Mouse (Mus musculus) left cerebral cortex, postnatal 25 days (tissue): Measurements from ENCODE around the gene A630001G21Rik. TPM values are rescaled to one million over a fixed set of nuclear protein-coding genes. Genes with fewer than 3 reads are reported as not detected.

ENCODE experiments used
- DNase-seq, 2 experiments: peaks; one replicate each; pipeline ENCODE4 v3.0.0; 2022; ENCODE audit warnings: low spot score in 2 of 2, mixed read lengths in 1 of 2
- intact Hi-C: fragments of 180-260 bp; cut with DNase I; formaldehyde crosslinking; loops from one replicate; pipeline ENCODE4 v1.15.1; 2025
- microRNA-seq, 2 experiments: library from miRNA; unstranded; fragments of <30 nt; microRNA quantifications; one replicate each; pipeline ENCODE4 v1.2.0; 2022
- total RNA-seq, 2 experiments: library from RNA; stranded (reverse); gene quantifications; 2 replicates each; pipeline ENCODE4 v1.2.3; 2021

Gene A630001G21Rik
- total RNA-seq, 2 experiments from 2014 or later, result 0.25 TPM; not detected in 1

DNA sequence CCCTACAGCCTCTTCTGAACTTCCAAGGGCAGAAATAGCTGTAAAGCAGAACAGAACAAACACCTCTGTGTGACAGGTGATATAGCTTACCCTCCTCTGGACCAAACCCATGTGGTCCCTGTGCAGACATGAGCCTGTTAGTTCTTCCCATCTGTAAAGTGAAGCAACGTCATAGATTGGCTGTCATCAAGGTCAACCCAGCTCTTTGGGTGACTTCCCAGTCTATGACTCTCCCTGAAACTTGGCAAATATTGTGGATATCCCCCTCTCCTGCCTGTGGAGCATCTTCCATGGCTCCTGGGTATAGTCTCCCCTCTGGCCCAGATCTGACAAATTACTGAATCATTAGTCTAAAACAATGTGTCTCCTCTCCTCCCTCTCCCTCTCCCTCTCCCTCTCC lies 86.2 kb downstream of the A630001G21Rik start:
- intact Hi-C loops, result no loop called here
- DNase-seq, result no peak

DNA sequence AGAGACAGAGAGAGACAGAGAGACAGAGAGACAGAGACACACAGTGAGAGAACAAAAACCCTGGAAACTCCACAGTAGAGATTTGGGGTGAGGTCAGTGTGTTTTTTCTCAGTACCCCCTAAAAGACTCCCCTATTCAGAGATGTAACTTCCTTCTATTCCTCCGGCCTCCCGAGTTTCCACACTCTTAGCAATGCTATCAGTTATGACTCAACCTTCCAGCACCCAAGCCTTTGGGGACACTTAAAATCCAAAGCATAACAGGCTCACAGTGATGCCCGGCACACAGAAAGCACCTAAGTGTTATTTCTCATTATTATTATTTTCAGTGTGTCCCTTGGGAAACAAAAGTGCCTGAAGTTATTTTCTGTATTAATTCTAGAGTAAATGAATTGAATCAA lies 87.9 kb downstream of the A630001G21Rik start:
- no peak for DNase-seq
- intact Hi-C loops, result no loop called here

DNA sequence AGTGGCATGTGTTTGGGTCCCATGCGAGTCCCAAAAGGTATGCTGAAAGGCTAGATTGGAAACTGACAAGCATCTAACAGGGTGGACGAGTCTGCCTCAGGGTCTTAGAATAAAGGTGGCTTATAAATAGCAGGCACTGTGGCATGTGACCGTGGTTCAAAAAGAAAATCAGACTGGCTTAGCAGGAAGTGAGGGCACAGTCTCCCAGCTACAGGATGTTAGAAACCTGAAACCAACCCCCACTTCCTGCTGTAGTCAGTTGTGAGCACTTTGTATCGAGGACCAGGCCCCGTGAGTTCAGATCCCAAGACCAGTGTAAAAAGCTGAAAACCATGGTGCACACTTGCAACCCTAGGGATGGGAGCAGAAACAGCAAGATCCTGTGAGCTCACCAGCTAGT lies 91.1 kb downstream of the A630001G21Rik start:
- intact Hi-C loops, result no loop called here
- no peak for DNase-seq

DNA sequence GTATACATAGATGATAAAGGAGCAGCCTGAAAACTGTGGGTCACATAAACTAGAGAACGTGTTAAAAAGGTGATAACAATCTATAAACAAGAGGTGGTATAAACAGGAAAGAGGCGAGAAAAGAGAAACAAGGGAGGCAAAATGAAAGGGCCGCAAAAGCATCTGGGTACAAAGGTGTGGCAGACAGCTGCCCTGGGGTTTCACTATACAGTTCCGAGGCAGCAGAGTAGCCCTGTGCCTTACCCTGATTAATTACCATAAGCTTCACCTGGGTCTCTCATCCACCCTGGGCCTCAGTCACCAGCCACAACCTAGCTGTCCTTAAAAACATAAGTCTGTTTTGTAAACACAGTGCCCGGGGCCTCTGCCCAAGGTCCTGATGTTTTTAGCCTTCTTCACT lies 91.8 kb downstream of the A630001G21Rik start:
- intact Hi-C loops, result no loop called here

DNA sequence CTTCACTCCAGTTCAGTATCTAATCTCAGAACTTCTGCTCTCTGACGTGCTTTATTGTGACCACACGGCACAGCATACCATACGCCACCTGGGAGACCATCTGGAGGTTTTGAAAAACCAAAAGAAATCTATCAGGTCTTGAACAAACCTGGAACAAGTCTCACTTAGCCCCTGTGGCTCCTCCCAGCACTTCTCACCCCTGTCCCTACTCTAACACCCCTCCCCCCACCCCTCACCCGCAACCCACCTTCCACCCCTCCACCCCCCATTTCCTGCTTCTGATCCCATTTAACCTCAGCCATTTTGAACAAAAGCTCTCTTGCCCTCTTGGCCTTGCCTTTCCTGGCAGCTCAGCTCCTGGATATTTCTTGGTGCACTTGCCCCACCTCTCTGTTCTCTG lies 98.2 kb downstream of the A630001G21Rik start:
- intact Hi-C loops, result no loop called here
- no peak for DNase-seq

More for the DNA sequence above, 91.8 kb downstream of the A630001G21Rik start:
- no peak for DNase-seq

Small RNA genes lying within 50 kb of the gene (microRNA-seq; reads per million reads assigned to microRNA genes)
- 0 reads per million in 2 experiments for gene Gm25472
- gene Mir8096, result 0 reads per million in 2 experiments

Other genes with a start within 250 kb of the A630001G21Rik start
- gene G530012D18Rik, start 203.0 kb downstream of the A630001G21Rik start, total RNA-seq, result not detected
- gene Sp110, start 179.8 kb downstream of the A630001G21Rik start, total RNA-seq, result under 1 TPM; 0.46 to 0.89 TPM
- under 1 TPM; 0.57 to 0.62 TPM for gene Sp140, start 178.3 kb downstream of the A630001G21Rik start, total RNA-seq
- gene Sp100, start 128.7 kb downstream of the A630001G21Rik start, total RNA-seq, result 1 to 10 TPM; 1.4 to 3.3 TPM
- 100 to 1,000 TPM; 151 to 156 TPM for gene Cab39, start 14.8 kb upstream of the A630001G21Rik start, total RNA-seq
- gene Itm2c, start 115.6 kb upstream of the A630001G21Rik start, total RNA-seq, result 100 to 1,000 TPM; 732 to 765 TPM
- 1 to 10 TPM; 5.5 to 7.0 TPM for gene 4933407L21Rik, start 149.8 kb upstream of the A630001G21Rik start, total RNA-seq
- gene Gpr55, start 182.4 kb upstream of the A630001G21Rik start, total RNA-seq, result under 1 TPM in 1 of 2 experiments, not detected in 1; 0.09 TPM
- under 1 TPM; 0.41 to 0.57 TPM for gene Spata3, start 238.2 kb upstream of the A630001G21Rik start, total RNA-seq